Mouse (Mus musculus): ENCODE data around the gene Tusc2. TPM values are rescaled to one million over a fixed set of nuclear protein-coding genes. Genes with fewer than 3 reads are reported as not detected.
A peak's percentile ranks its signal among the peaks of the same experiment; 100 is the strongest.
"Not testable (repeated sequence)": the region's sequence is repeated elsewhere in the genome, so short reads cannot be mapped to it uniquely, and the experiment has no call there.

Tusc2 gene
- total RNA-seq, 4 experiments from 2014 or later, result 90.7 to 97.1 (median 92.8) TPM

DNA sequence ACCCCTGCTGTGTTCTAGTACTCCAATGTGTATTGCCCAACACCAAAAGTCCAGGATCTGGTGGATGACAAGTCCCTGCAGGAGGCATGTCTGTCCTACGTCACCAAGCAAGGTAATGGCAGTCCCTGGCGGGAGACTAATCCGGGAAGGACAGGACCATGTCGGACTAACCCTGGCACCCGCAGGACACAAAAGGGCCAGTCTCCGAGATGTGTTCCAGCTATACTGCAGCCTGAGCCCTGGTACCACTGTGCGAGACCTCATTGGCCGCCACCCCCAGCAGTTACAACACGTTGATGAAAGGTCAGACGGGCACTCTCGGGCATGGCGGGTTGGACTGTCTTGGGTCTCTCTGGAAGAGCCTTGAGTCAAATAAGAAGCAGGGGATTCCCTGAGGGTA is 18.3 kb upstream of the Tusc2 start:
- DNase-seq (ENCODE audit: low spot score in 2 of 2), result peak in 1 of 2 experiments; percentile 25

DNA sequence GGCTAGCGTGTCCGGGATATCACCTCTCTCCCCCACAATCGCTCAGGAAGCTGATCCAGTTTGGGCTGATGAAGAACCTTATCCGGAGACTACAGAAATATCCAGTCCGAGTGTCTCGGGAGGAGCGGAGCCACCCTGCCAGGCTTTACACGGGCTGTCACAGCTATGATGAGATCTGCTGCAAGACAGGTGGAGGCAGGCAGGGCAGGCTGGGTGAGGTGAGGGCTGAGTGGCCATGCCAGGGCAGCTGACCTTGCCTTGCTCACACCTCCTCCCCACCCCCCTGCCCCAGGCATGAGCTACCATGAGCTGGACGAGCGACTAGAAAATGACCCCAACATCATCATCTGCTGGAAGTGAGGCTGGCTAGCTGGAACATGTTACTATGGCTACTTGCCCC is 17.9 kb upstream of the Tusc2 start:
- no peak for DNase-seq (ENCODE audit: low spot score in 2 of 2)

DNA sequence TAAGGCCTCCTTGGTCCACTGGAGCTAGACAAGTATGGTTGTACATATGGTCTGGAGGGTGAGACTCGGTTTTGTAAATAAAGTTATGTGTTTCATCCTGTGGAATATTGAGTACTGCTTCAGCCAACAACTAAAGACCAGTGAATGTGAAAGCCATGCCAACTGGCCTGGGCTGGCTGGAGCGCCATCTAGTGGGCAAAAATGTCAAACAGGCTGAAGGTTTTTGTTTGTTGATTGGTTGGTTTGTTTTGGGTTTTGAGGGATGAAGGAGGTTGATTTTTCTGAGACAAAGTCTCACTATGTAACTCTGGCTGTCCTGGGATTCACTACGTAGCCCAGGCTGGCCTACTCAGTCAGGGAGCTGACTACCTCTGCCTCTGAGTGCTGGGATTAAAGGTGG is 17.5 kb upstream of the Tusc2 start:
- DNase-seq (ENCODE audit: low spot score in 2 of 2), result peak; percentile 33 to 57

- DNase-seq (ENCODE audit: low spot score in 2 of 2), result peak; percentile 72 to 90
These were observed 16.0 kb upstream of the Tusc2 start, which contains the start of gene Zmynd10 for GRCm38 (mm10) chr9:107547026-107547425. Gene Zmynd10 (plus strand): TSS chr9:107547298.

DNA sequence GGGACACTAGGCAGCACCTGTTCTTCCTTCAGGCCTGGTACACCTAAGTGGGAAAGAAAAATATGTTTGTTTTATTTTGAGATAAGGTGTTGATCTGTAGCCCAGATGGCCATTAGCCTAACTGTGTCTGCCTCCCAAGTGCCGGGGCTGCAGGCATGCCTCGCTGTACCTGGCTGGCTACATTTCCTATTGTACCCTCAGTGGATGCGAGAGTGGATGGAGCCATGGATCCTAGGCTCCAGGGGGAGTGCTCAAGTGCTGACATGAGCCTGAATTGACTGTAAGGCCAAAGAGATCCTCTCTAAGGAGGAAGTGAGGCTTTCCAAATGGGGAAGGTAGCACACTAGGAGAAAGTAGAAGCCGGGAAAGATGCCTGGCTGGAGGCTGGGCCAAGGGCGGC is 15.1 kb upstream of the Tusc2 start:
- no peak for DNase-seq (ENCODE audit: low spot score in 2 of 2)

DNA sequence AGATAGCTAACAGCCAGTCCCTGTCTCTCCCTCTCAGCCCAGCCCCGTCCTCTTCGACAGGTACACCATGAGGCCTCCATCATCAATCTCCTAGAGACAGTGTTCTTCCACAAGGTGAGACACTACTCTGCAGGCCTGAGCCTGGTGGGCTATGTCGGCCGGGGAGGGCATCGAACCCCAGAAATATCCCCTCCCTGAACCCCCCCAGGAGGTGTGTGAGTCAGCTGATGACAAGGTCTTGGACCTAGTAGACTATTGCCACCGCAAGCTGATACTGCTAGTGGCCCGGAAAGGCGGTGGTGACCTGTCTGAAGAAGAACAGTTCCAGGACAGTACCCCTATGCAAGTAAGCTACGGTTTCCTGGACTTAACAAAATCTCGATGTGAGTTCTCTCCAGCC is 14.2 kb upstream of the Tusc2 start:
- no peak for DNase-seq (ENCODE audit: low spot score in 2 of 2)

DNA sequence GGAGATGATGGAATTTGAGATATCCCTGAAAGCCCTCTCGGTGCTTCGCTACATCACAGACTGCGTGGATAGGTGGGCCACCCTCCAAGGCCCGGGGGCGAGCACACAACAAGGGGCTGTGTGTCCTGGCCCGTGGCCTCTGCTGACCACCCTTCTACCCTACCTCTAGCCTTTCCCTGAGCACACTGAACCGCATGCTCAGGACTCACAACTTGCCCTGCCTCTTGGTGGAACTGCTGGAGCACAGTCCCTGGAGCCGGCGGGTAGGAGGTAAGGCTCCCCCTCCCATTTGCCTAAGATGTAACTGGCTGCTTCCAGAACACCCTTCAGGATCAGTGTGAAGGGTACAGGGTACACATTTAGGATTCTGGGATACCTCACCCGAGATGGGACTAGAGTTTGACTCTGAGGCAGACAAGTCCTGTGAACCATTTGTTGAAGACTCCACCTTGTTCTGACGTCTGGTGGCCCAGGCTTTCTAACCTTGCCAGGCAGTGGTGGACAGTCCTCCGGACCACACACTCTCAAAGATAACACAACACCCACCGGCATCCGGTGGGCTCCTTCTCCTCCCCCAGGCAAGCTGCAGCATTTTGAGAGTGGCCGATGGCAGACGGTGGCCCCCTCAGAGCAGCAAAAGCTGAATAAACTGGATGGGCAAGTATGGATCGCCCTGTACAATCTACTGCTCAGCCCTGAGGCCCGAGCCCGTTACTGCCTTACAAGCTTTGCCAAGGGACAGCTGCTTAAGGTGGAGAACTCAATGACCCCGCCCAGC is 13.6 kb upstream of the Tusc2 start:
- no peak for DNase-seq (ENCODE audit: low spot score in 2 of 2)

DNA sequence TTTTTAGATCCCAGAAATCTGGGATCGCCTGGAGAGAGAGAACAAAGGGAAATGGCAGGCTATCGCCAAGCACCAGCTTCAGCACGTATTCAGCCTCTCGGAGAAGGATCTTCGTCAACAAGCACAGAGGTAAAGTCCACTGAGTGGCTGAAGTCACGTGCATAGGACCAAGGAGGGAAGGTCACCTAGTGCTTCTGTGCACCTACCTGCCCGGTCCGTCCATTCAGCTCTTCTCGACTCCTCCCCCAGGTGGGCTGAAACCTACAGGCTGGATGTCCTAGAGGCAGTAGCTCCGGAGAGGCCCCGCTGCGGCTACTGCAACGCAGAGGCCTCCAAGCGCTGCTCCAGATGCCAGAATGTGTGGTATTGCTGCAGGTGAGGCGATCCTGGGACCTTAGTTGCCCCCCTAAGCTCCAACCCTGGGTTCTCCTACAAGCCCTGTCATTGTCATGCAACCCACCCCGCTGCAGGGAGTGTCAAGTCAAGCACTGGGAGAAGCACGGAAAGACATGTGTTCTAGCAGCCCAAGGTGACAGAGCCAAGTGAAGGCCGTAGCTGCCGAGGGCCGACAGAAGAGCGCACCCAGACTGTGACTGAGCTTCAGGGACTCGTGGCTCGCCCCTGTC is 12.5 kb upstream of the Tusc2 start:
- DNase-seq (ENCODE audit: low spot score in 2 of 2), result no peak

DNA sequence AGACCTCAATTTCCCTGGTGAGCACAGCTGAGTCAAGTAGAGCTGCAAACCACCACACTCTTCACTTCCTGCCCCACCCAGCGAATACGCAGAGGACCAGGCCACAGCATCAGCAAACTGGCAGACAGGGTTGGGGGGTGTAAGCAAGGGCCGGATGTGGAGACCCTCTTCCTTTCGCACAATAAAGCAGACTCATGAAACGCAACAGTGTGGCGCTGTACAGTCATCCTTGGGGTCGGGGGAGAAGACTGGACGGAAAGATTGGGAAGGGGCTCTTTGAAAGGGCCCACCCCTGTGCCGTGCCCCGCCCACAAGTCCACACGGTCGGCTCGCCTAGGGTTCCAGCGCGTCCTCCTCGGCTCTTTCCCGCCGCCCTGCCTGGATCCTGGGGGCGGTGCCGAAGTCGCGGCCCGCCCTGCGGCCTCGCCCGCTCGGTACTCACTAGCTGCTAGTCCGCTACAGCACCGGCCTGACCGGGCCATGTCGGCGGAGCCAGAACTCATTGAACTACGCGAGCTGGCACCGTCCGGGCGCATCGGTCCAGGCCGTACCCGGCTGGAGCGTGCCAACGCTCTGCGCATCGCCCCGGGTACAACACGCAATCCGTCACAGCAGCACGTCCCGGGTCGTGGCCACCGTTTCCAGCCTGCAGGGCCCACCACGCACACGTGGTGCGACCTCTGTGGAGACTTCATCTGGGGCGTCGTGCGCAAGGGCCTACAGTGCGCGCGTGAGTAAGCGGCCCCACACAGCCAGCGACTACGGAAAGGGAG is 11.8 kb upstream of the Tusc2 start, which contains the start of gene Rassf1:
Gene Rassf1 (plus strand): TSS at position 439 of the 773 bp plus-strand sequence.
- no peak for DNase-seq (ENCODE audit: low spot score in 2 of 2)

DNA sequence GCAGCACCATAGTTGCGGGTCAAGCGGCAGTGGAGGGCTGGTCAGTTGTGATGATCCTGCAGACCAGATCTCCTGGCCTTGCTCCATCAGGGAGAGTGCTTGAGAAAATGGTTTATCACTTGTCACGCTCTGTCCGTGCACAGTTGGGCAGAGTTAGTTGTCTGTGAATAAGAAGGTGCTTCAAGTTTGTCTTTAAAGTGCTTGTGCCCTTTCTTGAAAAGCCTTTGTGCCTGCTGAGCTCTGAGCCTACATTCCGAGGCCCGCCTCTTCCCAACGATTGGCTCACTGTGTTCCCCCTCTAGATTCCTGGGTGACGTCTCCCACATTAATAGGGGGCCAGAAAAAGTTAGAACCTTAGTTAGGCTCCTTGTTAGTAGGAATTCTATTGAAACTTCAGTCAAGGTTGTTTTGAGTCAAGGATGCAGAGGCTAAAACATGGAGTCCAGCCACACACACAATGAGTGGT is 11.1 kb upstream of the Tusc2 start:
- DNase-seq (ENCODE audit: low spot score in 2 of 2), result no peak

DNA sequence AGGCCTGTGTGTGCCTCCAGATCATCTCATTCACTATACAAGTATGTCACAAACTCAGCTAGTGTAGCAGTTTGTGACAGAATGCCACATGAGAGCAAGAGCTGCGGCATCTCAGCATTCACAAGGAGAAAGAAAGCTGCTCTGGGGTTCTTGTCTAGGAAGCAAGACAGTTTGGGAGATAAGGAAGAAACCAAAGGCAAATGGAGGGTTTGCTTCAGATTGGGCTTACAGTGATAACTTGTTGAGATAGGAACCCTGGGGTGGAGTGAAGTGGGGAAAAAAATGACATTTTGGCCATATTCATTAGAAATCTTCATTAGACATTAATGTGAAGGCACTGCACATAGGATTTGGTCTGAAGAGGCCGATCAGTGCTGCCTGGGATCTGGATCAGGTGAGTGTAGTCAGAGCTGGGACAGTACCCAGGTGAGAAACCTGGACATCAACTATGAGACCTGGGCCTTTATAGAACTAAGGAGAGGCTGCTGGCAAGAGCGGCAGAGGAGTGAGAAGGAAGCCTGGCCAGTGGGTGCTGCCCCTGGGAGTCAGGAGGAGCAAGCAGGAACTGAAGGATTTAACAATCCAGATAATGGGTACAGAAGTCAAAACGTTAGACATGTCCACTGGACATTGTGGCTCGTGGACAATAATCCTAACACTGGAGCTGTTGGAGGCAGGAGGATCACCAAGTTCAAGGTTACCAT is 10.2 kb upstream of the Tusc2 start:
- DNase-seq (ENCODE audit: low spot score in 2 of 2), result no peak

DNA sequence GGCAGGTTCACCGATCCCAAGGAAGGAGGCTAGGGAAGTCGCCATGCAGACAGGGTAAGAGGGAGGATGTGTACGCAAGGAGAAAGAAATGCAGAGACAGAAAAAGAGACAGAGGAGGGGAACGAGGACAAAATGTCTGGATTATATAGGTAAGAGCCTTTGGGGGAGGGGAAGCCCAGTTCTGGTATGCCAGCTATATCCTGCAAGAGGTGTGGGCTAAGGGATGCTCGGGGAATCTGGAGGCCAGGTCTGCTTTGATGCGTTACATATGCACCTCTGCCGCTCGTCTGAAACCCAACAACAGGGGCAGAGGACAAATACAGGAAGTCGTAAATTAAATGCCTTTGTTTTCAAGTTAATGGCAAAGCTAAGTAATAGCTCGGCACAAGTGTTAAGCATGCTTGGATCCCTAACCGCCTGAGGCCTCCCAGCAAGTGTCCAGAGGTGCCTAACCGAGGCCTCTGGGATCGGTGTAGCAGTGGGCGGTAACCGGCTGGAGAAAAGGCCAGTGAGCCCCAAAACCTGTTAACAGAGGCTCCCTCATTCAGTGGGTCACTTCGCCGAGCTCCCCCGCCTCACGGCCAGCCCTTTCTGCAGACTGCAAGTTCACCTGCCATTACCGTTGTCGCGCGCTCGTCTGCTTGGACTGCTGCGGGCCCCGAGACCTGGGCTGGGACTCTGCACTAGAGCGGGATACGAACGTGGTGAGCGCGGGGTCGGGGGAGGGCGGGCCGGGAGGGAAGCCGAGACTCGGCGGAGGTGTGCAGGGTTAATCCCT is 9.3 kb upstream of the Tusc2 start:
- DNase-seq (ENCODE audit: low spot score in 2 of 2), result no peak

DNA sequence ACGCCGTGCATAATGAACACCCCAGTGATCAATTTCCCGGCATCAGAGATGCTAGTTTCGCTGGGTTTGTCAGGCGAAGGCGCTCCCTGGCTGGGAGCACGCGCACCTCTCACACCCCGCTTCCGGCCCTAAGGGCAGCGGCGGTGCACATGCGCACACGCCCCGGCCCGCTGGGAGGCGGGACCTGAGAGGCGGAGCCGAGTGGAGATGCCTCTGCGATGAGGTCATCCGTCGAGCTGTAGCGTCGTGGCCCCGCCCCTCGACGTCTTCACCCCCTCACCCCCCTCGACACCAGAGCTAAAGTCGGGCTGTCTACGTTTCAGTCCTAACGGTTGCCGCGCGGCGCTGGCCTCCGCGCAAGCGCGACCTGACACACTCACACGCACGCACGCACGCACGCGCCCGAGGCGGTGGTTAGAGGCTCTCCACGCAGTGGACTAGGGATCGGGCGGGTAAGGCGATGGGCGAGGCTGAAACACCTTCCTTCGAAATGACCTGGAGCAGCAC is 8.7 kb upstream of the Tusc2 start:
- DNase-seq (ENCODE audit: low spot score in 2 of 2), result peak; percentile 84 to 95

- DNase-seq (ENCODE audit: low spot score in 2 of 2), result no peak
These were observed 8.0 kb upstream of the Tusc2 start for GRCm38 (mm10) chr9:107555031-107555457.

- no peak for DNase-seq (ENCODE audit: low spot score in 2 of 2)
These were observed 7.4 kb upstream of the Tusc2 start for GRCm38 (mm10) chr9:107555701-107556100.

DNA sequence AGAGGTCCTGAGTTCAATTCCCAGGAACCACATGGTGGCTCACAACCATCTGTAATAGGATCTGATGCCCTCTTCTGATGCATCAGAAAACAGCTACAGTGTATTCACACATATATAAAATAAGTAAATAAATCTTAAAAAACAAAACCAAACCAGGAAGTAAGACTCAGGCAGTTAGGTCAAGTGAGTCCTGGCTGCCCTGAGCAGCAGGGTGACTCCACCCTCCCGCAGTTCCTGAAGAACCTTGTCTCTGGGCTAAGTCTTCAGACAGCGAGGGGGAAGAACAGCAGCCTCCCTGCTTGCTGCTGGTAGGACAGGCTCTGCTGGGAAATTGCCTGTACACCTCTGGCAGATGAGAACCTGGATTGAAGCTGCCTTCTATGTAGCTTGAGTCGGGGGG is 6.7 kb upstream of the Tusc2 start:
- DNase-seq (ENCODE audit: low spot score in 2 of 2), result no peak

DNA sequence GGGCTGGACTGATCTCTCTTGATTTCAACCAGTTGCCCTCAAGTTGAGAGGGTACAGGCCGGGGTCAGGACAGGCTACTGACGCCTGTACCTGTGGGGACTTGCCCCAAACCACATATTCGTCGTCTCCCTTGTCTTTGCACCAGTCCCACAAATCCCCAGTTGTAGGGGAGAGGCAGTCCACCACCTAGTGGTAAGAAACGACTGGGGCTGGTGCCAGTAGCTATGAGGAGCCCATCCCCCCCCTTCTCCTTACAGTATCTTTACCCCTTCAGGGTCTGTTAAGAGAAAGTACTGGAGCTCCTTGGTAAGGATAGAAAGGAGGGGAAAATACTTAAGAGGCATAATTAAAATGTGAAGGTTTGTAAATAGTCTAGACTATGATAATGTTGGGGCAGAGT is 2.5 kb downstream of the Tusc2 start:
- DNase-seq (ENCODE audit: low spot score in 2 of 2), result not testable (repeated sequence)

- peak in 1 of 2 experiments; percentile 69 for DNase-seq (ENCODE audit: low spot score in 2 of 2)
These were observed 3.1 kb downstream of the Tusc2 start for GRCm38 (mm10) chr9:107566041-107566709.

- DNase-seq (ENCODE audit: low spot score in 2 of 2), result no peak
These were observed 3.8 kb downstream of the Tusc2 start for GRCm38 (mm10) chr9:107566855-107567254.
